Comparison of ENCODE assay signal across 10 mouse cellular contexts in the genomic region with DNA sequence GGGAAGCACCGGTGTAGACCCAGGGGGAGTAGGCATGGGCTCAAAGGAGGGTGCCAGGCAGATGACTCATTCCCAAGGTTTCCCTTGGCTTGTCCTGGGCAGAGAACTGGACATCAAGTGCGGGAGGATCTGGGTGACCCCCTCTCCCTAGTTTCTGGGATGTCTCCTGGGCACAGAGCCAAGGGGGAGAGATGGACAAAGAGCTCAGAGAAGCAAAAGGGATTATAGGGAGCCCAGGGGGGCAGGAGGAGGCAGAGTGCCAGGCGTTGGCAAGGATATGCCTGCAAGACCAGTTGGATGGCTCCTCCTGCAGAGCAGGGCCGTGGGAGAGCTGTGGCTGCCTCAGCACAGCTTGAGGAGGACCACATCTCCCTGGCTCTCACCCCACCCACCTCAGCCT. TPM values are rescaled to one million over a fixed set of nuclear protein-coding genes. Genes with fewer than 3 reads are reported as not detected.
DNase-seq lines count a peak whose midpoint lies in the region; ATAC-seq lines count a peak whose summit lies in the region.
"Had no signal": no experiment of that assay in that cellular context is flagged by ENCODE, and none has a peak within 500 bp of the region (broad histone marks: within the 10 kb centered on the region; RNA-seq: fewer than 3 reads in every experiment).

No protein-coding gene starts in this region.

- no peaks in the 10 kb centered on the region for H3K9me3 ChIP-seq in forebrain, embryonic 10.5 days
- no peaks in the 10 kb centered on the region for H3K9me3 ChIP-seq in forebrain, embryonic 11.5 days (ENCODE audit: control insufficient read depth, low read length)
- no peaks in the 10 kb centered on the region for H3K9me3 ChIP-seq in embryonic facial prominence, embryonic 14.5 days (ENCODE audit: control insufficient read depth, low read length)
- H3K9me3 ChIP-seq in stomach, embryonic 16.5 days (replicated peaks; ENCODE audit: control insufficient read depth, low read length): no peaks in the 10 kb centered on the region
- H3K9me3 ChIP-seq: stomach, embryonic 15.5 days had no signal

- peaks cover 32% of the 10 kb centered on the region for H3K36me3 ChIP-seq in forebrain, embryonic 10.5 days (replicated peaks)
- no peaks in the 10 kb centered on the region for H3K36me3 ChIP-seq in forebrain, embryonic 11.5 days (ENCODE audit: control insufficient read depth, insufficient read depth, low read length)
- 0 out of 2 replicates have a peak, but pooled peaks cover 2% of the 10 kb centered on the region for H3K36me3 ChIP-seq in embryonic facial prominence, embryonic 14.5 days (ENCODE audit: control insufficient read depth, insufficient read depth, low read length)
- no peaks in the 10 kb centered on the region for H3K36me3 ChIP-seq in stomach, embryonic 16.5 days (ENCODE audit: control insufficient read depth, insufficient read depth, low read length)
- H3K36me3 ChIP-seq: stomach, embryonic 15.5 days had no signal

- WGBS in forebrain, embryonic 10.5 days: 63% methylated on average over 4 of the region's 4 CpGs
- WGBS in forebrain, embryonic 11.5 days: 57% methylated on average over 4 of the region's 4 CpGs
- 53% methylated on average over 4 of the region's 4 CpGs for WGBS in embryonic facial prominence, embryonic 14.5 days
- WGBS in stomach, embryonic 16.5 days: 52% methylated on average over 4 of the region's 4 CpGs

- no peak for ATAC-seq in forebrain, embryonic 11.5 days (replicated peaks; ENCODE audit: low FRiP score)
- ATAC-seq in embryonic facial prominence, embryonic 14.5 days (ENCODE audit: low read depth): peak; percentile 35; the same call in 1 of the 2 replicates
- 0 out of 2 replicates have a peak, but pooled peaks have one; percentile 14 for ATAC-seq in stomach, embryonic 16.5 days (ENCODE audit: insufficient read depth, low FRiP score)

- no peaks in the 10 kb centered on the region for H3K27me3 ChIP-seq in forebrain, embryonic 10.5 days (ENCODE audit: poor library complexity, severe bottlenecking)
- no peaks in the 10 kb centered on the region for H3K27me3 ChIP-seq in forebrain, embryonic 11.5 days (ENCODE audit: control insufficient read depth, insufficient read depth, low read length)
- H3K27me3 ChIP-seq in embryonic facial prominence, embryonic 14.5 days (replicated peaks; ENCODE audit: control insufficient read depth, insufficient read depth, low read length): no peaks in the 10 kb centered on the region
- H3K27me3 ChIP-seq in stomach, embryonic 16.5 days (ENCODE audit: control insufficient read depth, insufficient read depth, low read length): no peaks in the 10 kb centered on the region
- H3K27me3 ChIP-seq: stomach, embryonic 15.5 days had no signal

- H3K9ac ChIP-seq in forebrain, embryonic 11.5 days (ENCODE audit: low read length): no peak overlapping the region
- H3K9ac ChIP-seq in embryonic facial prominence, embryonic 14.5 days (ENCODE audit: low read depth, low read length): no peak overlapping the region
- H3K9ac ChIP-seq in stomach, embryonic 16.5 days (ENCODE audit: low read length): peak overlapping the region; percentile 7; the same call in 1 of the 2 replicates
- H3K9ac ChIP-seq: stomach, embryonic 15.5 days had no signal

- no peak for DNase-seq in forebrain, embryonic 10.5 days (ENCODE audit: extremely low spot score, low spot score)
- DNase-seq in forebrain, embryonic 11.5 days (ENCODE audit: low spot score): no peak
- DNase-seq in Muller cell, postnatal 12 days (ENCODE audit: inconsistent ontology term): peak; percentile 84
- DNase-seq in embryonic facial prominence, embryonic 14.5 days (ENCODE audit: low spot score): peak; percentile 79
- DNase-seq in kidney, postnatal 36 days: peak; percentile 53 to 54
- DNase-seq in lung, postnatal 10 days: peak; percentile 39
- no peak for DNase-seq in B cell, adult 2 months

- H3K4me2 ChIP-seq in forebrain, embryonic 11.5 days (ENCODE audit: low read depth, low read length, severe bottlenecking): no peak overlapping the region
- 0 out of 2 replicates have a peak overlapping the region, but pooled peaks have one; percentile 7 for H3K4me2 ChIP-seq in embryonic facial prominence, embryonic 14.5 days (ENCODE audit: low read depth, low read length)
- H3K4me2 ChIP-seq in stomach, embryonic 16.5 days (ENCODE audit: low read depth, low read length): no peak overlapping the region
- H3K4me2 ChIP-seq: stomach, embryonic 15.5 days had no signal

- peak overlapping the region; percentile 82 for H3K27ac ChIP-seq in forebrain, embryonic 10.5 days
- H3K27ac ChIP-seq in forebrain, embryonic 11.5 days (ENCODE audit: low read depth, low read length): no peak overlapping the region
- no peak overlapping the region for H3K27ac ChIP-seq in embryonic facial prominence, embryonic 14.5 days (replicated peaks; ENCODE audit: low read depth, low read length)
- no peak overlapping the region for H3K27ac ChIP-seq in stomach, embryonic 16.5 days (ENCODE audit: low read length)
- H3K27ac ChIP-seq: kidney, postnatal 0 days had no signal

- H3K4me1 ChIP-seq in forebrain, embryonic 10.5 days: peaks cover 76% of the 10 kb centered on the region
- peaks cover 36% of the 10 kb centered on the region for H3K4me1 ChIP-seq in forebrain, embryonic 11.5 days (replicated peaks; ENCODE audit: control insufficient read depth, insufficient read depth, low read length)
- H3K4me1 ChIP-seq in embryonic facial prominence, embryonic 14.5 days (ENCODE audit: control insufficient read depth, insufficient read depth, low read length): peaks cover 37% of the 10 kb centered on the region
- peaks cover 31% of the 10 kb centered on the region for H3K4me1 ChIP-seq in stomach, embryonic 16.5 days (ENCODE audit: control insufficient read depth, insufficient read depth, low read length)

- H3K4me3 ChIP-seq in forebrain, embryonic 10.5 days: 0 out of 2 replicates have a peak overlapping the region, but pooled peaks have one; percentile 2
- H3K4me3 ChIP-seq in forebrain, embryonic 11.5 days (ENCODE audit: low read depth, low read length): no peak overlapping the region
- no peak overlapping the region for H3K4me3 ChIP-seq in embryonic facial prominence, embryonic 14.5 days (ENCODE audit: low read depth, low read length)
- H3K4me3 ChIP-seq in stomach, embryonic 16.5 days (replicated peaks; ENCODE audit: low read length): no peak overlapping the region
- H3K4me3 ChIP-seq: stomach, embryonic 15.5 days had no signal

RNA-seq across cellular contexts. Expression of a gene that starts 4.3 kb away (rescaled TPM):
- polyA plus RNA-seq in forebrain, embryonic 10.5 days (2016; fragmentation: Nextera tagmentation; extraction: Ambion mirVana): 24.2 and 25.2 TPM in 2 replicates
- polyA plus RNA-seq in forebrain, embryonic 11.5 days (2014; fragmentation: Nextera tagmentation; extraction: Ambion mirVana): 22.5 and 25.8 TPM in 2 replicates
- polyA plus RNA-seq in embryonic facial prominence, embryonic 14.5 days (2014; fragmentation: Nextera tagmentation; extraction: Ambion mirVana): 17.3 and 20.1 TPM in 2 replicates
- 13.3 and 14.7 TPM in 2 replicates for polyA plus RNA-seq in stomach, embryonic 16.5 days (2015; fragmentation: Nextera tagmentation; extraction: Ambion mirVana)

Comparison
In these comparisons a context has a peak if more than half of its experiments do, and no peak if none do; other contexts are left out.
1. DNase-seq: peak in Muller cell, postnatal 12 days (single experiment), embryonic facial prominence, embryonic 14.5 days (single experiment), kidney, postnatal 36 days (2 of 2) and lung, postnatal 10 days (single experiment); none in forebrain, embryonic 10.5 days (single experiment), forebrain, embryonic 11.5 days (single experiment) and B cell, adult 2 months (0 of 2).